Mouse (Mus musculus) kidney, postnatal 10 days (tissue): ENCODE measurements around the gene Trappc2.

Experiments
- DNase-seq: peaks from one replicate; pipeline ENCODE4 v3.0.0; 2021; ENCODE audit warnings: mixed read lengths

The Trappc2 gene

DNA sequence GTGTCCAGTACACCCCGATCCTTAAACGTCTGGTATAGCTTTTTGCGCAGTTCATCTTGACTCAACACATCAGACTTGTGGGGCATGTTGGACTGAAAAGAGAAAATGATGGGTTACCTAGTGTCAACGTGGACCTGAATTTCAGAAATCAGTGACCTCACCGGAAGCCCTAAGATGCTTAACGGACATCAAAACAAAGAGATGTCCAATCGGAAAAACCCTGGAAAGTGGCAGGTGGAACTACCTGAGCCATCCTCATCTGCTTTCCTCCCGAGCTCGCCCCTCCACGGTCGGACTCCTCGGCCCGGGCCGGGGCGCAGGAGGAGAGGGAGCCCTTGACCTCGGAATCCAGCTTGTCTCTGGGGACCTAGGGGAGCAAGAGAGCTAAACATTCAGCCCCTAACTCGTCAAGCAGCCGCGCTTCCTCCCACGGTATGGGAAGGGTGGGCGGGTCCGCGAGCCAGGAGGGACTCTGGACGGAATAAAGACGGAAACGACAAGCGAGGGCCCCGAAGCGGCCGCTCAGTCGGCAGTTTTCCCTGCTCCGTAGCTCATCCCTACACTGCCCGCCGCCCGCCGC lies at the start of gene Trappc2:
Gene Trappc2, plus strand, starts transcription at position 539 of the 580 bp plus-strand sequence.
- DNase-seq, result no peak

DNA sequence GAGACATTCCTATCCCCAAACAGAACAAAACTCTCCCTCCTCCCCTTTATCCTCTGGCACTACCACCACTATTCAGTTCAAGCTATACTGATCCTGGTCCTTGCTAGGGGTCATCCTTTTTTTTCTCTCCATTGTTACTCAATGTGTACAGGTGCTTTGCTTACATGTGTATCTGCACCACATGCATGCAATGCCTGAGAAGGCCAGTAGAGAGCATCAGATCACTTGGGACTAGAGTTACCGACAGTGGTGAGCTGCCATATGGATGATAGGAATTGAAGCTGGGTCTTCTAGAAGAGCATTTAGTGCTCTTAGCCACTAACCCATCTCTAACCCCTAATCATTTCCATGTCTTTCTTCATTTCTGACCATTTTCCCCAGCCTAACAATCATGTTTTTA lies 46.6 kb upstream of the Trappc2 start:
- DNase-seq, result no peak

DNA sequence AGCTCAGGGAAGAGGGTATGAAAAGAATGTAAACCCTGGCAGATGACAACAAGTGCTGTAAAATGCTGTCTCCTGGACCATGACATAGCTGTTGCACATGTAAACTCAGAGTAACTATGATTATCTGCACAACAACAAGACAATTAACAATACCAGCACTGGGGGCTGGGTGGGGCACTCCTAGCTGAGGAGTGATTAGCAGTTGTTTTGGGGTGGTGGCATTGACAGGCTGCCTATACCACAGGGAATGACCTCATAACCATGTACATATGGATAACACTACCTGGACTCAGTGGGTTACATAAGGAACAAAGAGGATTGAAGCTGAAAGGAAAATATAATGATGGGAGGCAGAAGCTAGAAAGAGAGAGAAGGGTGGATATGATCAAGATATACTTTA lies 32.5 kb upstream of the Trappc2 start:
- DNase-seq, result no peak

DNA sequence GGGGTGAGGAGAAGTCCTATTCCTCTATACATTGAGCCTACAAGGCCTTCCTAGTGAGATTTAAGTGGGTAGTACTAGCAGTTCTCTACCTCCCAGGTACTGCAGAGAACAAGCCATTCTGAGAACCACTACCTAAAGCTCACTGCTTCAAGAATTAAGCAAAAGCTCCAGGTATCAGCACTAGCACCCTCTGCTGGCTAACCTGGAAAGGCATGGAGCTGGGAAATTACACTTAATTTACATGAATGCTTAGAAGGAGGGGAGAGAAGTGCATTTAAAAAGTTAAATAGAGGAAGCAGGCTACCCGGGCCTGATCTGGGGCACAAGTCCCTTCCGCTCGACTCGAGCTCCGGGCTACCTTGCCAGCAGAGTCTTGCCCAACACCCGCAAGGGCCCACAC lies 24.2 kb upstream of the Trappc2 start:
- DNase-seq, result peak; percentile 34

DNA sequence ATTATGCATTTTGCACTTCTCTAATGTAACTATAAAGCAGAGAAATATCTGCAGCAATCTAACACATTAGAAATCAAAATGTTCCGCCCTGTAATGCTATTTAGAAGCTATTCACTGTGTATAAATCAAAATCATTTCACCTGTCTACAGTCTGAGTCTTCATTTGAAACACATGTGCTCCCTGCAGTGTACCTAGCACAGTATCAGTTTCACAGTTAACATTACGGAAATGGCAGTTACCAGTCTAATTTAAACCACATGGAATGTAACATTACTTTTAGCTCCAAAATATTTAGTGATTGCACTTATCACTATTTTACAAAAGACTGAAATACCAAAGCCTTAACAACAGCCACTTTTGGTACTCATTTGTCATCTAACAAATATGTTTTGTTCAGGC lies 5.6 kb upstream of the Trappc2 start:
- no peak for DNase-seq

DNA sequence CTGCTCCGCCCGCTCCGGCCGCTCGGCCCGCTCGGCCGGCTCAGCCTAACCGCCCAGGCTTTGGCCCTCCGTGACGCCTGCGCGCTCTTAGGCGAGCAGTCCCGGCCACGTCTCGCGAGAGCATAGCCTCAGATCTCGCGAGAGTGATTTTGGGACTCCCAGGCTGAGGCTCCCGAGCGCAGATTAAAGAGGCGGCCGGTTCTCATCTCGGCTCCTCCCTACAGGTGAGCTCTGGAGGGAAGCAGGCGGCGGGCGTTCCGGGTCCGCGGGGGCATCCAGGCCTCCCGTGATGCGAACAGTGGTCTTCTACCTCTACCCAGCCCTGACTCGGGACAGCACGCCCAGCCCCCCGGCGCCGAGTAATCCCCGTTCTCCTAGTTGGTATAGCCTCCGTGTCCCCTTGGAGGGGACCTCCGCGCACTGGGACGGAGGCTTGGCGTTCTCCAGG lies 266 bp downstream of the Trappc2 start, which contains the start of gene Ofd1:
Gene Ofd1, minus strand, starts transcription at position 89 of the 448 bp plus-strand sequence.
- DNase-seq, result peak; percentile 94

DNA sequence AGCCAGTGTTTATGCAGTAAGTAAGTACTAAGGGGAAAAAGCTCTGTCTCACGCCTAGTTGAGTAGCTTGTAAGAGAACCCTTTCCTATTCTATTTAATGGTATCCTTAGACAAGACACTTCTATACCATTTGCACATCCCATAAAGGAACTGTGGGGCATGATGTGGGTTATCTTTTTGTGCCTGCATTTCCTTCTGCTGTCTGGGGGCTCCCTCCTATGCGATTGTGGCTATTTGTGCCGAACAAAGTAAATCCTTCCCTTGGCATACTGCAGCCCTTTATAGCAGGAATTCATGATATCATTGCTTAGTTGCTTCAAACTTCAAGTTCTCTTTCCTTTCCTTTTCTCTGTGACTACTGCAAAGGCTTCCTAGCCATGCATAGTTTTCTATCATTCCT lies 4.2 kb downstream of the Trappc2 start:
- no peak for DNase-seq

DNA sequence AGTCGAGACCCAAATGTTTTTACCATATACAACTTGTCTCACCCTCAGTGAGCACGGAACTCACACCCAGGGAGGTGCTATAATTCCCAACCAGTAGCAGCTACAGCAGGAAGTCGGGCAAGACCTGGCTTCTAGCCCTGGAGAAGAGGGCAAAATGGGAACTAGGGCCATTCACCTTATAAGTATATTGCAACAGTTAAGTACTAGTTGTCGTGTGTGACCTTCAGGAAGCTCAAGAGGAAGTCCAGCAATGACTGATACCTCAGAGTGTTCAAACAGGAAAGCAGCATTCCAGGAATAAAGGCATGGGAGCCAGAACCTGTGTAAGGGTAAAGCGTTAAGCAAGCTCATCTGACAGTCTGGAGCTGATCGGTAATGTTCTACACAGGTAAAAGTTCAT lies 13.2 kb downstream of the Trappc2 start:
- DNase-seq, result no peak

DNA sequence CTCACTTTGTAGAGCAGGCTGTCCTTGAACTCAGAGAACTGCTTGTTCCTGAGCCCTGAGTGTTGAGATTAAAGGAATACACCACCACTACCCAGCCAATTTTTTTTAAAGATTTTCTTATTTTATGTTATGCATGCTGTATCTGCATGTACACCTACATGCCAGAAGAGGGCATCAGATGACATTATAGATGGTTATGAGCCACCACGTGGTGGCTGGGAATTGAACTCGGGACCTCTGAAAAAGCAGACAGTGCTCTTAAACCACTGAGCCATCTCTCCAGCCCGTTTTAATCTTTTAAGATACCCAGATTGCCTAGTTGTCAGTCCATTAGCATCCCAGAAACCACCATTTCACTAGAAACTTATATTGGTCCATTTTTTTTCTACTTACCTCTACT lies 14.0 kb downstream of the Trappc2 start:
- no peak for DNase-seq

DNA sequence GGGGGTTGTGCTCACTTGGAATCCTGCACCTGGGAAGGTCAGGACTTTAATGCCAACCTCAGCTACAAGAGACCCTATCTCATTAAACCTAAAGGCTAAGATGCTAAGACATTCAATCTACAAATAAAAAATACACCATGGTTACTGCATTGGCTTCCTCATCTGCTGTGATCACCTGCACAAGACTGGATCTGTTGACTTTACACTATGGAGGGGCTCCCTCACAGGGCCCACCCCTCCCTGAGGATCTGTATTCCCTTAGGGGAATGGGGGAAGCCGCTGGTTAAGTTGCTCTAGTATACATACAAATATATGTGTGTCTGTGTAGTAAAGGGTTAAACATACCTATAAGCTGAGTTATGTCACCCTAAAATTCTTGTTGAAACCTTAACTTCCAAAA lies 15.2 kb downstream of the Trappc2 start:
- no peak for DNase-seq

DNA sequence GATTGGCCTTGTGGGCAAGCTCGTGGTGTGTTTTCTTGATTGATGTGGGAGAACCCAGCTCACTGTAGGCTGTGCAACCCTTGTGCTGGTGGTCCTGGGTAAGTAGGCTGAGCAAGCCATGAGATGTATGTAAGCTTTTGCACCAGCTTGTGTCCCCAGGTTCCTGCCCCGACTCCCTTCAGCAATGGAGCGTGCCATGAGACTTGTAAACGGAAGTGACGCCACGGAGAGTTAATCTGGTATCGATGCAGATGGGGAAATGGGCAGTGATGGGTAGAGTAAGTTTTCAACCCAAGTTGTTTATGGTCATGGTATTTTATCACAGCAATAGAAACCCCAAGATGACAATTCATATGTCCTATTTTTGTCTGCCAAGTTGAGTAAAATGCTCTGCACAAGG lies 27.9 kb downstream of the Trappc2 start:
- DNase-seq, result no peak

DNA sequence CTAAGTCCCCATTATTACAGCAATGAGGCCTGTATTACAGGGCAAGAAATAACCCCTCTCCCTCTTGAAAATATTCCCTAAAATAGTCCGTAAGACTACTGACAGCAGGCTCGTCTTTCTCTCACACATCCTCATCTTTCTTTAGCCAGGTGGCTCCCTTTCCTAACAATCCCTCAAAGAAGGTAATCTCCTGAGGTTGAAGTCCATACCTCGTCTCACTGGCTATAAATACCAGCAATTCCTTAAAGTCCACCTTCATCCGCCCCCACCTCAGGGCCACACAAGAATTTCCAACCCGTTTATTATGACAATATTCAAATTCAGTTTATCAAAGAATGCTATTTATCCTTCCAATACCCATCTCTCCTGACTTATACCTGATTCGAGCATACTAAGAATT lies 32.2 kb downstream of the Trappc2 start:
- no peak for DNase-seq

DNA sequence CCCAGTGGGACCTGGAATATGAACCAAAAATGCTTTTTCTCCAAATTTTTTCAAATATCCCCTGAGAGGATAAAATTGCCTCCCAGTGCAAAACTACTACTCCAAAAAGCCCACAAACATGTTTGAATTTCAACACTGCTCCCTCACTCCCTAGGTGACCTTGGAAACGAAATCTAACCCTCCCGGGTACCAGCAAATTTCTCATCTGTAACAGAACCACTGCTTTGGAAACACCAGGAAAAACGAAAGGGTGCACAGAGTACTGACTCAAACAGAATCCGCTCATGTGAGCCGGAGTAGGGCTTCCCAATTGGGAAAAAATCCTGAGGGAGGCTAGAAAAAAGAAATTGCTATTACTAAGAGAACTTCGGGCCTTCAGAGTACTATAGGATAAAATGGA lies 37.0 kb downstream of the Trappc2 start:
- DNase-seq, result no peak

DNA sequence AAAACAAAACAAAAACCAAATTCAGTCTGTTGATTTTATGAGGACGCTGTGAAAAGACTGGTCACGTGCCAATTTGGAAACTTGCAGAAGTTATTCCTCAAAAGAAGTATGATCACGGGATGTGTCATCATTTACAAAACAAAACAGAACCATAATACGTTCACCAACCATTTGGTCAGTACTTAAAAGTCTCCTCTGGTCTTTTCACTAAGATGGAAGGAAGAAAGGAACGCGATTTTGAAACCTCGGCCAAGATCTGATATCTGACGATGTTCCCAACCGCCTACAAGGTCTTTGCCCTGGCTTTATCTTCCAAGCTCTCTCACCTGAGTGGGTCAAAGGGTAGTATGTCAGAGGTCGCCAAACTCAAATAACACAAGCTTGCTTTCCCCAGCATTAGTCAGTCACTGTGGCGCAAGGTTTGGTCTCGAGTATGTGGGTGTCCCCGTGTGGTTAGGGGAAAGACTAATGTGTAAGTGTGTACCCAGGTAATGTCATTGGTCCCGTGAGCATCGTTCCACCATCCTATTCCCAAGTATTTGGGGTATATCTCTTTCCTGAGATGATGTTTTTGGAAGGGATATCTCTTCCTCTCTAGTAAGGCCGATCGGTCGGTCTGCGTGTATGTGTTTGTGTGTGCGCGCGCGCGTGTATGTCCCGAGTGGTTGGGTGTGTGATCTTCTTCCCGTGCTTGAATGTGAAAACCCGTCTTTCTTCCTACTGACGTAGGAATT lies 38.4 kb downstream of the Trappc2 start:
- peak; percentile 14 for DNase-seq

DNA sequence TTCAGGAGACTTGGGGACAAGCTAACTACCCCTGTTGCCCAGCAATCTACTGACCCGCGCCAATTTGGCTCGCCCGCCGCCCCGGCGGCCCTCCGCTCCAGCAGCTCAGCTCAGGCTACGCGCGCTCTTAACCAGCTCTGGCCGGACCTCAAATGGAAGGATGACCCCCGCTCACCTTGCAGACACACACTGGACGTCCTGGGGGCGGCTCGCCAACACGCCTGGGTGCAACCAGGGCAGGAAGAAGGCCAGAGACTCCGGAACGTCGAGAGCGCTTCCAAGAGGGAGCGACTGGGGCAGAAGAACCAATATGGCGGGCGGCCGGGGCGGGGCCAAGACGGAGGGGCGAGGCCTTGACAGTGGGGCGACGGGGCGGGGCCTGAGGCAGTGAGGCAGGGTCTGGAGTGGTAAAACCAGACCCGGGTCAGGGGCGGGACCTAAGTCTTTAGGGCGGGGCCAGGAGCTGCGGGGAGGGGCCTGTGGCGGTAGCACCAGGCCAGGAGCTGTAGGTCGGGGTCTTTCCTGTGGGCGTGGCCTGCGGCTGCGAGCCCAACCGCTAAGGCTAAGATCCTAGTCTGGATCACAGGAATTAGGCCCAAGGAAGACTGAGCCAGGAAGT lies 39.1 kb downstream of the Trappc2 start, which contains the start of gene Rab9:
Gene Rab9, minus strand, starts transcription at position 503 of the 619 bp plus-strand sequence.
- peak; percentile 97 for DNase-seq

DNA sequence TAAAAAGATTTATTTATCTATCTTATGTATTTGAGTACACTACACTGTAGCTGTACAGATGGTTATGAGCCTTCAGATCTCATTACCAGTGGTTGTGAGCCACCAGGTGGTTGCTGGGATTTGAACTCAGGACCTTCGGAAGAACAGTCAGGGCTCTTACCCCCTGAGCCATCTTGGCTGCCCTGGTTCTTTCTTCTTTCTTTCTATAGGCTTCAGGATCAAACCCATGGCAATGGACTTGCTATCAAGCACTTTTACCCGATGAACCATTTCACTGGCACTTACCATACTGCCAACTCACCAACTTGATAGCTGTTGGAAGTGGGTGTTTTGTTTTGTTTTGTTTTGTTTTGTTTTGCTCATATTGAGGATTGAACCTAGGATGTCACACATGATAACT lies 54.7 kb downstream of the Trappc2 start:
- no peak for DNase-seq

DNA sequence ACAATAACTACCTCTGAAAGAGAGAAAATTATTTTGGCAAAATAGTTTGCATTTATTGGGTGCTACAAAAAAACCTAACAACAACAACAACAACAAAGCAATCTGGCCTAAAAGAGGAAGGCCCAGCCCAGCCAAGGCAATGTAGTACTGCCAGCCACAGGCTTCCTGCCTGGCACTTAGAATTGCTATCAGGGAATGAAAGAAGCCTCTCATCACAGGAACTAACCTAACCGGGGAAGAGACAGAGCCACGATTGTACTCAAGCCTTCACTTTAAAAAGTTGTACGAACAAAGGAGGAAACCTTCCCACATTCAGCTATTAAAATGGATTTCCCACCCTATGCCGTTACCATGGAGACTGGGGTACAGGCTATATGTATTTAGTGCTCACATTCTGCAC lies 57.4 kb downstream of the Trappc2 start:
- DNase-seq, result no peak

DNA sequence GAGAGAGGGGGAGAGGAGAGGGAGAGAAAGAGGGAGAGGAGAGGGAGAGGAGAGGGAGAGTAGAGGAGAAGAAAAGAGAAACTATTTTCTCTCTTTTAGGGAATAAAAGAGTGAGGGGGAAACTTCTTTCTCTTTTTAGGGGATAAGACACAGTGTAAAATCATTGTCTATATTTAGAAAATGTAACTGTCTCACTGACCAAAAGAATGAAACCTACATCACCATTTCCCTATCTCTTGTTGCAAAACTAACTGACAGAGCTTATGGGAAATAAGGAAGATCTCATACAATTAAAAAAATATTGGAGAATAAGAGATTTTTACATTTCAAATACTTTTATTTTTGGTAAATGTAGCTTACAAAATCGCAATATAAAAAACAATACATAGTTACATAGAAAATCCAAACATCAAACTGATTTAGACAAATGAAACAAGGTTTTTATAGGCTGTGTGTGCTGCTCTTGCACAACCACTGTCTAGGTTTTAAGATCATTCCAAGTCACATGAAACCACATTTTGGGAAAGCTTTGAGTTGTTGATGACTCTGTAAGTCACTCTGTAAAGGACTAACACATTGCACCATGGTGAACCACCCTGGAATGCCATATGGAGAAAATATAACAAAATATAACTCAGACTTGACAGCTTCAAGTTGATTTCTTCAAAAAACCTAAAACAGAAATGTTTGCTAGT lies 59.3 kb downstream of the Trappc2 start:
- no peak for DNase-seq
